Comparison of ENCODE assay signal across 20 mouse cellular contexts in genomic region chr11:22005281-22005870, GRCm38 (mm10). TPM values are rescaled to one million over a fixed set of nuclear protein-coding genes. Genes with fewer than 3 reads are reported as not detected.
DNase-seq lines count a peak whose midpoint lies in the region; ATAC-seq and TF ChIP-seq lines count a peak whose summit lies in the region.
"Had no signal": no experiment of that assay in that cellular context is flagged by ENCODE, and none has a peak within 500 bp of the region (broad histone marks: within the 10 kb centered on the region; RNA-seq: fewer than 3 reads in every experiment).

No protein-coding gene starts in this region.

- no peak for TF ChIP-seq CTCF in lung, embryonic 14.5 days (IDR thresholded peaks at IDR 0.05; ENCODE audit: low read depth)

- H3K27me3 ChIP-seq in lung, embryonic 14.5 days (ENCODE audit: insufficient read depth, low read length): peaks cover 83% of the 10 kb centered on the region
- H3K27me3 ChIP-seq in forebrain, embryonic 13.5 days: peaks cover 45% of the 10 kb centered on the region
- H3K27me3 ChIP-seq in midbrain, embryonic 14.5 days (ENCODE audit: control insufficient read depth, insufficient read depth, low read length): peaks cover 43% of the 10 kb centered on the region
- H3K27me3 ChIP-seq in liver, embryonic 11.5 days (replicated peaks; ENCODE audit: control insufficient read depth, insufficient read depth, low read length): peaks cover 85% of the 10 kb centered on the region

- H3K4me2 ChIP-seq in lung, embryonic 14.5 days: no peak overlapping the region
- H3K4me2 ChIP-seq in forebrain, embryonic 13.5 days: peak overlapping the region; percentile 88
- H3K4me2 ChIP-seq in midbrain, embryonic 14.5 days (ENCODE audit: low read length): peak overlapping the region; percentile 74
- no peak overlapping the region for H3K4me2 ChIP-seq in liver, embryonic 11.5 days

- H3K27ac ChIP-seq in lung, embryonic 14.5 days (ENCODE audit: low read depth): no peak overlapping the region
- H3K27ac ChIP-seq in forebrain, embryonic 13.5 days: peak overlapping the region; percentile 98
- H3K27ac ChIP-seq in midbrain, embryonic 14.5 days (replicated peaks; ENCODE audit: low read depth, low read length): peak overlapping the region; percentile 49
- no peak overlapping the region for H3K27ac ChIP-seq in liver, embryonic 11.5 days (ENCODE audit: low read depth, low read length)
- H3K27ac ChIP-seq: kidney, postnatal 0 days; liver, embryonic 14.5 days had no signal

- H3K9me3 ChIP-seq in lung, embryonic 14.5 days (ENCODE audit: low read depth, low read length): no peaks in the 10 kb centered on the region
- no peaks in the 10 kb centered on the region for H3K9me3 ChIP-seq in forebrain, embryonic 13.5 days (replicated peaks)
- H3K9me3 ChIP-seq in midbrain, embryonic 14.5 days (ENCODE audit: control insufficient read depth, low read length): no peaks in the 10 kb centered on the region
- H3K9me3 ChIP-seq in liver, embryonic 11.5 days (ENCODE audit: control insufficient read depth, low read length): no peaks in the 10 kb centered on the region

- H3K4me3 ChIP-seq in lung, embryonic 14.5 days (ENCODE audit: low read depth, low read length): no peak overlapping the region
- H3K4me3 ChIP-seq in forebrain, embryonic 13.5 days: peak overlapping the region; percentile 75
- peak overlapping the region; percentile 23 for H3K4me3 ChIP-seq in midbrain, embryonic 14.5 days (replicated peaks; ENCODE audit: low read depth, low read length)
- H3K4me3 ChIP-seq in liver, embryonic 11.5 days (ENCODE audit: low read depth, low read length): no peak overlapping the region

- H3K36me3 ChIP-seq in lung, embryonic 14.5 days (ENCODE audit: insufficient read depth): no peaks in the 10 kb centered on the region
- H3K36me3 ChIP-seq in forebrain, embryonic 13.5 days (ENCODE audit: poor library complexity, severe bottlenecking): no peaks in the 10 kb centered on the region
- H3K36me3 ChIP-seq in midbrain, embryonic 14.5 days (ENCODE audit: control insufficient read depth, insufficient read depth, low read length): no peaks in the 10 kb centered on the region
- no peaks in the 10 kb centered on the region for H3K36me3 ChIP-seq in liver, embryonic 11.5 days (ENCODE audit: control insufficient read depth, insufficient read depth, low read length)
- H3K36me3 ChIP-seq: G1E had no signal

- DNase-seq in lung, embryonic 14.5 days: peak; percentile 2
- DNase-seq in lung, postnatal 25 days (ENCODE audit: low spot score): no peak
- DNase-seq in embryo, embryonic 10.5 days (ENCODE audit: low spot score): peak; percentile 59
- peak; percentile 37 for DNase-seq in midbrain, embryonic 14.5 days
- DNase-seq in ovary, postnatal 14 days (ENCODE audit: low spot score): no peak
- DNase-seq in liver, embryonic 11.5 days (ENCODE audit: low spot score): no peak
- DNase-seq in gastrocnemius, postnatal 4 days (ENCODE audit: low spot score in 2 of 2): no peak
- DNase-seq: cerebellum, adult 18-20 months; heart, postnatal 14 days; lung, postnatal 14 days had no signal

- no peak for ATAC-seq in lung, embryonic 14.5 days (ENCODE audit: insufficient read depth)
- no peak for ATAC-seq in forebrain, embryonic 13.5 days
- no peak for ATAC-seq in midbrain, embryonic 14.5 days (ENCODE audit: low FRiP score, low TSS enrichment)
- ATAC-seq in liver, embryonic 11.5 days (replicated peaks; ENCODE audit: low FRiP score): no peak
- ATAC-seq: activated CD4-positive, CD25-positive, alpha-beta regulatory T cell, adult 4 months; inflammation-experienced regulatory T-cells, adult 6 months had no signal

- peaks cover 3% of the 10 kb centered on the region; the same call in 1 of the 2 replicates for H3K4me1 ChIP-seq in lung, embryonic 14.5 days (ENCODE audit: insufficient read depth)
- peaks cover 66% of the 10 kb centered on the region for H3K4me1 ChIP-seq in forebrain, embryonic 13.5 days
- peaks cover 36% of the 10 kb centered on the region for H3K4me1 ChIP-seq in midbrain, embryonic 14.5 days (ENCODE audit: control insufficient read depth, insufficient read depth, low read length)
- H3K4me1 ChIP-seq in liver, embryonic 11.5 days (replicated peaks; ENCODE audit: control insufficient read depth, insufficient read depth, low read length): peaks cover 7% of the 10 kb centered on the region; the same call in 1 of the 2 replicates

- no peak overlapping the region for H3K9ac ChIP-seq in lung, embryonic 14.5 days
- H3K9ac ChIP-seq in forebrain, embryonic 13.5 days: peak overlapping the region; percentile 62
- no peak overlapping the region; the same call in 1 of the 2 replicates for H3K9ac ChIP-seq in midbrain, embryonic 14.5 days (replicated peaks; ENCODE audit: low read length)
- H3K9ac ChIP-seq in liver, embryonic 11.5 days (ENCODE audit: low read depth, low read length): no peak overlapping the region
- H3K9ac ChIP-seq: liver, embryonic 14.5 days had no signal

- 25% methylated on average over 9 of the region's 9 CpGs for WGBS in lung, embryonic 14.5 days
- WGBS in forebrain, embryonic 13.5 days: 2% methylated on average over 9 of the region's 9 CpGs
- 11% methylated on average over 9 of the region's 9 CpGs for WGBS in midbrain, embryonic 14.5 days
- WGBS in liver, embryonic 11.5 days: 9% methylated on average over 9 of the region's 9 CpGs

RNA-seq across cellular contexts. Expression of gene Otx1, which starts 2.7 kb away (rescaled TPM):
- polyA plus RNA-seq in lung, embryonic 14.5 days (2014; fragmentation: Nextera tagmentation; extraction: Ambion mirVana): 0.38 and 0.39 TPM in 2 replicates
- 20.0 and 24.0 TPM in 2 replicates for polyA plus RNA-seq in forebrain, embryonic 13.5 days (2015; fragmentation: Nextera tagmentation; extraction: Ambion mirVana)
- polyA plus RNA-seq in midbrain, embryonic 14.5 days (2014; fragmentation: Nextera tagmentation; extraction: Ambion mirVana): 9.9 and 15.2 TPM in 2 replicates
- 0.08 TPM in 1 of 2 replicates, not detected in the other for polyA plus RNA-seq in liver, embryonic 11.5 days (2014; fragmentation: Nextera tagmentation; extraction: Ambion mirVana)
- total RNA-seq in gastrocnemius, postnatal 4 days (2021): not detected
- total RNA-seq: common myeloid progenitor, adult 5-6 weeks; granulocyte monocyte progenitor cell, adult 5-6 weeks; monocyte, adult 5-6 weeks; neutrophil, adult 5-6 weeks had no signal
- polyA plus RNA-seq: inflammation-experienced regulatory T-cells, adult 6 months; kidney, postnatal 0 days; liver, embryonic 14.5 days had no signal

Comparison
In these comparisons a context has a peak if more than half of its experiments do, and no peak if none do; other contexts are left out.
1. DNase-seq: peak in lung, embryonic 14.5 days (single experiment), embryo, embryonic 10.5 days (single experiment) and midbrain, embryonic 14.5 days (single experiment); none in lung, postnatal 25 days (single experiment), ovary, postnatal 14 days (single experiment), liver, embryonic 11.5 days (single experiment) and gastrocnemius, postnatal 4 days (0 of 2).
2. H3K27ac ChIP-seq: peak in forebrain, embryonic 13.5 days (single experiment) and midbrain, embryonic 14.5 days (single experiment); none in lung, embryonic 14.5 days (single experiment) and liver, embryonic 11.5 days (single experiment).
3. H3K4me2 ChIP-seq: peak in forebrain, embryonic 13.5 days (single experiment) and midbrain, embryonic 14.5 days (single experiment); none in lung, embryonic 14.5 days (single experiment) and liver, embryonic 11.5 days (single experiment).
4. H3K4me3 ChIP-seq: peak in forebrain, embryonic 13.5 days (single experiment) and midbrain, embryonic 14.5 days (single experiment); none in lung, embryonic 14.5 days (single experiment) and liver, embryonic 11.5 days (single experiment).